Mouse (Mus musculus) urinary bladder, postnatal 14 days (tissue): ENCODE data around the gene Ctrb1.

ENCODE experiments used
- DNase-seq: peaks from one replicate; pipeline ENCODE4 v3.0.0; 2021; ENCODE audit warnings: low spot score

The Ctrb1 gene

GRCm38 (mm10) chr8:111690960-111691445 is at the start of gene Ctrb1:
Gene Ctrb1, minus strand, starts transcription at chr8:111691010.
- DNase-seq = no peak

DNA sequence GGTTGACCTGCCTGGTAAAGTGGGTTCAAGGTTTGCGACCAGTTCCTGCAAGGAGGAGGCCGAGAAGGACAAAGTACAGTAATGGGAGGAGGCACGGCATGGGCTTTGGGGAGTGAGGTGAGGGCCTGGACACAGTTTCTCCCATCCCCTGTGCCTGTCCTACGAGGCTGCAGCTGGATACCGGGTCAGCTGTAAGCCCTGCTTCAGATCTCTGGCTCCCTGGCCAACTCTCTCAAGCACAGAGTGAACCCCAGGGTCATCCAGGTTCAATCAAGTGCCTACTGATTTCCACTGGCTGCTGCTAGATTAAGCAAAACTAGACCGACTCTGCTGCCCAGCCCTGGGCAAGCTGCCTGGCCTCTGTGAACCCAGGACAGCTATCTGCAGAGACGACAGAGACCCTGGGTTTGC is 49.5 kb upstream of the Ctrb1 start:
- DNase-seq = no peak

DNA sequence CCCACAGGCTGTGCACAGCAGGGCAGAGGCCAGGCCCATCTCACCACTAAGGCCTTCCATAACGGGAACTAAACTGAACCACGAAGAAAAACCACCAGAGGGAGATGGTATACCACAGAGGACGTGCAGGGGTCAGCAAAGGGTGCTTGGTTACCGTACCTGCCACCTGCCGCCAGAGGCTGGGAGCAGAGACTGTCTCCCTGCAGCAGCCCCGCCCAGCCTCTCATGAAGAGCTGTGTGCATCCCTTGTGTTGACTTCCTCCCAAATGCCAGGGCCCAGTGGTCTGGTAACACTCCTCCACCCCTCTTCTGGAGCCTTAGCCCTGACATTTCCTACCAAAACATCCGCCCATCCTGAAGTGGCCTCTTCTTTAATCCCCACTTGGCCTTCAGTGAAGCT is 48.8 kb upstream of the Ctrb1 start:
- no peak for DNase-seq

DNA sequence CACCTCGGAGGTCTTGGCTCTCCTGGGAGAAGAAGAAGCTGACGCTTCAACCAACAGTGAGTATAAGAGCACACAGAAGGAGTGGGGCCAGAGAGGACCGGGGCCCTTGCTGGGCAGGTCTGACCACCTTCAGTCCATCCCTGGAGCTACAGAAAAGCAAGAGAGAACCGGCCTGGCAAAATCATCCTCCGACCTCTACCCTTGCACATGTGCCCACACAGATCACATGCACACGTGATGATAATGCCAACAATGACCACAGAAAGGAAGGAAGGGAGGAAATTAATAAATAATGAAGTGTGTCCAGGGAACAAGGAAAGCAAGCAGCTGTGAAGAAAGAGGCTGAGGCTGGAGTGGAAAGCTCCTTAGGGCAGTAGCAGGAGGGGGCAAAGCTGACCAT is 48.1 kb upstream of the Ctrb1 start:
- DNase-seq = no peak

- DNase-seq = no peak
Observed at GRCm38 (mm10) chr8:111736321-111736720, 45.5 kb upstream of the Ctrb1 start.

DNA sequence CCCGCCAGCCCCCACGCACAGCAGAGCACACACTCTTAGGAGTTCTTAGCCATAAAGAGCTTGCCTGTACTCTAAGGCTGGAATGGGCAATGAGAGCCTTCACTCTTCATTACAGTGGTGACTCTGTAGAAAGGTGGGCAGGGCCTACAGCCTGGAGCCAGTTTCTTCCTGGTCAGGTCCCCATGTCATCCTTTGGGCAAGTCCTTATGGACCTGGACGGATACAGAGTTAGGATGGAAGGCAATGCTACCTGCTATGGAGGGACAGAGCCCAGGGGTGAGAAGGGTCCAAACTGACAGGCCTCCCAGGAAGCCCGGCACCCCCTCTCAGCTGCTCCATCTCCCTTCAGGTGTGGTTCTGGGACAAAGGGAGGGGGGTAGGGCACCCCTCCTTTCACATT is 45.0 kb upstream of the Ctrb1 start:
- DNase-seq = no peak

GRCm38 (mm10) chr8:111735335-111735761 is 44.5 kb upstream of the Ctrb1 start:
- no peak for DNase-seq

DNA sequence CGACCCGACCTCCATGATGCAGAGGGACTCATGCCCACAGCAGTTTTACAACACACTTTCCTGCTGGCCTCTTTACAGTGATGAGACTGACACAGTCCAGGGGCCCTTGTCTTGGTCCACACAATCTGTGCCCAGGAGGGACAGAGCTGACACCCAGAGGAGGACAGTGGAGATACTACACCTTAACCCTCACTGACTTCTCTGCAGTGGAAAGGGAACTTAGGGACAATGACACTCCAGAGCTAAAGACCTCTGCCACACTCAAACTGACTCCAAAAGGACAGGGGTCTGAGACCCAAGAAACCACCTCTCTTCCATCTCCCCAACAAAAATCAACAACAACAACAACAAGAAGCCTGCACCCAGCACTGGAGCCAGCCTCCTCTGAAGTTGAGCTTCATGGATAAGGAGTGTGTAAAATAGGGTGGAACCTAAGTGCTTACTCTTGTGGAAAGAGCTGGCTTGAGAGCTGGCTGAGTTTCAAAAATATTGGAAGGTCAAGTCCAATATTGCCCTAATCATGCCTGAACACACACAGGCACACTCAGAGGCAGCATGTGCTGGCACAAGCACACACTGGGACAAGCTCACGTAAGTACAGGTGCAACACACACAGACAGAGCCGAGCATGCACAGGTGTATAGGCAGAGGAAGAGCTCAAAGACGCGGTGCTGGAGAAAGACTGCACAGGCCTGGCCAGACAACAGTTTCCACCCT is 43.6 kb upstream of the Ctrb1 start:
- DNase-seq = no peak

DNA sequence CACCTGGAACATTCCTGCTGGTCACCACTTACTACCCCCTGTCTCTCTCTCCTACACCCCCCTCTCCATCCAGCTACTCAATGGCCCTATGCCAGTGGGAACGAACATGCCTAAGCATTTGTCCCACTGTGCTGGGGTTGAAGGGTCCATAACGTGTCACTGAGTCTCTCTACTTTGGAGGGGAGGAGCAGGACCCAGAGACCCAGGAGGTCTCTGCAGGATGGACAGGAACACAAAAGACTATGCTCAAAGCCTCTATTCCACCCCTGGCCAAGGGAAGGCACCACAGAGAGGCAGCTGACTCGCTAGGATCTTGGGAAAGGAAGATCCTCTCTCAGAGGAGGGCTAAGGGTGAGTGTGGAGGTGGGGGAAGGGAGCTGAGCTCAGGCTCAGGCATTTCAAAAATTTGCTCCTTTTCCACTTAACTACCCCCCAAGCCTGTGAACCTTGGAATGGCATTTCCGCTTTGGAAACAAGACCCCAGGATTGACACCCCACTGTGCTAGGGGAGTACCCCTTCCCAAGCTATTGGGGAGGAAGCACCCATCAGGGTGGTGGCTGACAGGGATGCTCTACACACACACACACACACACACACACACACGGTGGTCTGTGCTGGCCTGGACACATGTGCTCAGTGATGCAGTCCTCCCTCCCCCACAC is 42.9 kb upstream of the Ctrb1 start:
- DNase-seq = no peak

DNA sequence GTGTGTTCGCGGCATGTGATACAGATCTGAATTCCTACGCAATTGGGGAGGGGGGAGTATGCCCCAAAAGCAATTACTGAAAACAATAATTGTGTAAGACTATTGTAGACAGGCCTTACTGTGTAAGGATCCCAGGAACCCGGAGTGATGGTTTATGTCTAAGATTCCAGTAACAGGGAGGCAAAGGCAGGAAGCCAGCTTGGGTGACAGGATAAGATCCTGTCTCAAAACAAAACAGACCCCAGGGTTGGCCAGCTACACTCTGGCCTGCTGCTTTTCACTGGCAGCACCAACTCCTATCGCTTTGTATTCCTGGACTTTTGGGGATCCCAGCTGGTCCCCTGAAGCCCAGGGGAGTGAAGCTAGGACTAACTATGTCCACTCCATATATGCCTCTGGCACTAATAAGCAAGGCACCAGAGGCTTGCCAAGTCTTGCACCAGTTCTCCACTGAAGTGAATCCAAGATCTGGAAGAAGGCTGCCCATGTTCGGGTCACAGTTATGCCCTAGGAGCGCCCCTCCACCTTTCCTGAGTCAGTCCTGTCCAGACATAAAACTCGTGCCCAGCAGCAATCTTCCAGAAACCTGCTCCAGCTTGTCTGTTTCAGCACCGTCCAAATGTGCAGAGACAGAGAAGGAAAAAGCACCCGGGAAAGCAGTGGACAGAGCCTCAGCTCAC is 41.7 kb upstream of the Ctrb1 start:
- DNase-seq = peak; percentile 48

- DNase-seq = peak; percentile 99
Observed at GRCm38 (mm10) chr8:111732004-111732403, 41.2 kb upstream of the Ctrb1 start.

- DNase-seq = peak; percentile 62
Observed at GRCm38 (mm10) chr8:111731231-111731977, 40.6 kb upstream of the Ctrb1 start.

- DNase-seq = no peak
Observed at GRCm38 (mm10) chr8:111729233-111730170, 38.7 kb upstream of the Ctrb1 start.

DNA sequence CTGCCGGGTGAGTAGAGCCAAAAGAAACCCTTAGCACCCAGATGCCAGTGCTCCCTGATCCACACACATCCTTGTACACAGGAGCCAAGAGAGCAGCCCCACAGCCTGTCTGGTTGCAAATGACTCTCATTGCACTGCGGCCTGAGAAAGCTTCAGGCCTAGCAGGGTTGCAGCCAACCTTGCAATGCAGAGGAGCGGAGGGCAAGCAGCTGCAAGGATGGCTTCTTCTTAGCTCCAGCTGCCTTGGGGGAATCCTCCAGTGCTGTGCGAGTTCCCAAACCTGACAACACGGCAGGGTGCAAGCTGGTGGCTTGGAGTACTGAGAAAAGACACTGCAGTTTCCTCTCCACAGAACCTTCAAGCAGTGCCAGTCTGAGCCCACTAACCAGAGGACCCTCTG is 37.7 kb upstream of the Ctrb1 start:
- DNase-seq = no peak

- no peak for DNase-seq
Observed at GRCm38 (mm10) chr8:111727553-111727952, 36.7 kb upstream of the Ctrb1 start.

DNA sequence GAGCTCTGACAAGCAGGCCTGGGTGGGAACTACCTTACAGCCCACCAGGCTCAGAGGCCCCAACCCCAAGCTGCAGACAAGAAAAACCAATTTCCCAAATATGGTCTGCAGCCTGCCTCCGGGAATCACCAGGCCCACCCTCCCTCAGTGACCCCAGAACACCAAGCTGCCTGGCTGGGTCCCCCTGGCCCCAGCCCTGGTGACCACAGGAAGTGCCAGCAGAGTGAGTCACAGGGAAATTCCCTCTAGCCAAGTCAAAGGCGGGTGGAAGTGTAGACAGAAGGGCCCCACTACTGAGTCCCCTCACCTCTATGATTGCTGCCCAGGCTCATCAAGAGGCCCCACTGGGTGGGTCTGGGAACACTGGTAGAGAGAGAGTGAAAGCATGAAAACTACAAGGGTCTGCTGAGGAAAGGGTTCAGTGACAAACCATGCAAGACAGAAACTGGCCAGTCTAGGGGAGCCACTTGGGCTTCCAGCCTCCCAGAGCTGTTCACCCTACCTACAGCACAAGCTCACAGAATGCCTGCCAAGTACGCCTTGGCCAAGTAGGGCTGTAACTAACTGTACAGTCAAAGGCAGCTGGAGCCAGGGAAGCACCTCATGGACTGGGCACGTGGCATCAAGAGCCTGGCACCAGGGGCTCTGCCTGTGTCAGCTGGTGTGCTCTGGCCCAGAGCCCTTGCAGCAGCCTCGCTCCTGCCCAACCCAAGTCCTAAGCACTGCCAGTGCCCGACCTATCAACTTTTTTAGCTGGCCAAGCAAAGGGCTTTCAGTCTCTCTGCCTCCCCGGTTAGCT is 35.5 kb upstream of the Ctrb1 start:
- DNase-seq = peak; percentile 75

DNA sequence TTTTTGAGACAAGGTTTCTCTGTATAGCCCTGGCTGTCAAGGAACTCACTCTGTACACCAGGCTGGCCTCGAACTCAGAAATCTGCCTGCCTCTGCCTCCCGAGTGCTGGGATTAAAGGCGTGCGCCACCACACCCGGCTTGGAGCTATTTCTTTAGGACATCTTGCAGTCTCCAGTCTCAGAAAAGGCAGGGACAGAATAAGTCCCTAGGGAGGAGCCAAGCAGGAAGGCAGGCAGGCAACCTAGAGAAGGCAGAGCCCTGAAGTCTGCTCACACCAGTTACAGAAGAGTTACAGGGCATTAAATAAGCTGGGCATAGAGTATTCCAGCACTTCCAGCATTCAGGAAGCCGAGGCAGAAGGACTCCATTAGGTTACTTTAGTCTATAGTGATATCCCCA is 34.5 kb upstream of the Ctrb1 start:
- DNase-seq = no peak

DNA sequence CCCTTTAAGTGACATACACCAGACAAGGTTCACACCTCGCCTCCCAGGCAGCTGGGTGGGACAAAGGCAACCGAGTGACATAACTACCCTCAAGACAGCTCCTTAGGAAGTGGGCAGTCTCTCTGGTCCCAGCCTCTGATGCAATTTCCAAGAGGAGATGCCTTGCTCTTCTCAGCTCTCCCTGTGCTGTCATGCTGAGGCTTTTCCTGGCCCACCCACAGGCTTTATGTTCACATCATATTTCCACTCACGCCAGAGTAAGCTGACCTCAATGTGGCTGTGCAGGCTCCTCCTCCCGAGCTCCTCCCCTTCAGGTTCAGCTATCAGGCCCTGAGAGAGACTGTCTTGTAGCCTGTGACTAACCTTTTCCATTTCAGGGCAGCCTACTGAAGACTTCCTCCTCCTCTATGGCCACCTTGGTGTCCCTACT is 29.3 kb upstream of the Ctrb1 start:
- DNase-seq = no peak

GRCm38 (mm10) chr8:111718937-111719336 is 28.1 kb upstream of the Ctrb1 start:
- DNase-seq = no peak

GRCm38 (mm10) chr8:111717866-111718265 is 27.1 kb upstream of the Ctrb1 start:
- DNase-seq = peak; percentile 65
